Mouse (Mus musculus) liver, adult 2 months (tissue): ENCODE results near the gene Cbx4. TPM values are rescaled to one million over a fixed set of nuclear protein-coding genes. Genes with fewer than 3 reads are reported as not detected.

ENCODE experiments used
- DNase-seq: peaks from one replicate; pipeline ENCODE4 v3.0.0-alpha.2; 2011; ENCODE audit warnings: low read depth, low spot score; ENCODE audit errors: extremely low read depth
- H3K27ac ChIP-seq: fragments of 200-500 bp; replicated peaks from 2 replicates; pipeline ENCODE4 v1.5.1; 2012; ENCODE audit warnings: low read depth, mild to moderate bottlenecking, control low read depth, inconsistent platforms, low read length; ENCODE audit not compliant: insufficient read depth
- H3K27me3 ChIP-seq: fragments of 200-500 bp; 2 replicates; pipeline ENCODE4 v1.6.1; 2012; ENCODE audit warnings: mild to moderate bottlenecking, moderate library complexity, low read length, inconsistent platforms; ENCODE audit not compliant: control insufficient read depth, insufficient read depth
- H3K36me3 ChIP-seq: fragments of 200-500 bp; 2 replicates; pipeline ENCODE4 v1.6.1; 2012; ENCODE audit warnings: low read length, inconsistent platforms; ENCODE audit not compliant: control insufficient read depth, insufficient read depth
- H3K4me1 ChIP-seq: fragments of 200-500 bp; 2 replicates; pipeline ENCODE4 v1.6.1; 2011; ENCODE audit warnings: low read length; ENCODE audit not compliant: control insufficient read depth, insufficient read depth
- H3K4me3 ChIP-seq: fragments of 200-500 bp; 2 replicates; pipeline ENCODE4 v1.5.1; 2011; ENCODE audit warnings: low read depth, mild to moderate bottlenecking, control low read depth, low read length, moderate library complexity; ENCODE audit not compliant: insufficient read depth
- H3K79me2 ChIP-seq: fragments of 200-500 bp; 2 replicates; pipeline ENCODE4 v1.6.1; 2012; ENCODE audit warnings: inconsistent platforms, mild to moderate bottlenecking, low read length, moderate library complexity; ENCODE audit not compliant: control insufficient read depth, insufficient read depth
- H3K9ac ChIP-seq: fragments of 200-500 bp; 2 replicates; pipeline ENCODE4 v1.6.1; 2012; ENCODE audit warnings: low read depth, mild to moderate bottlenecking, control low read depth, inconsistent platforms, low read length
- CTCF ChIP-seq: fragments of 200-500 bp; IDR thresholded peaks from 2 replicates; pipeline ENCODE4 v1.5.1; 2011; ENCODE audit warnings: low read depth, low read length, control low read depth
- POLR2A ChIP-seq: fragments of 200-500 bp; IDR thresholded peaks from 2 replicates; pipeline ENCODE4 v1.6.1; 2011; ENCODE audit warnings: low read length, control low read depth; ENCODE audit not compliant: insufficient read depth; ENCODE audit errors: extremely low read depth
- WGBS: fragments of 180-500 bp; shearing (Covaris S2); methylation state at CpG from one replicate; pipeline ENCODE4 v1.1.7; 2018; 5-methylcytosine and 5-hydroxymethylcytosine counted together
- polyA plus RNA-seq: library from polyadenylated mRNA; depleted of rRNA; stranded (reverse); fragments of >200 nt; gene quantifications from 2 replicates; pipeline ENCODE4 v1.2.3, GENCODE M21; 2012
- total RNA-seq: library from RNA; depleted of rRNA; stranded (reverse); fragments of >200 nt; gene quantifications from 2 replicates; pipeline ENCODE4 v1.2.3, GENCODE M21; 2014

Gene Cbx4
- total and polyA plus RNA-seq, 2 experiments, result 2.9 to 8.2 TPM

GRCm38 (mm10) chr11:119058041-119058995 is 27.7 kb downstream of the Cbx4 start:
- no peak for DNase-seq
- H3K36me3 ChIP-seq, result no peaks in the 10 kb centered on the region
- 4% methylated on average over 58 of the region's 58 CpGs for WGBS
- TF ChIP-seq POLR2A (no peak), CTCF (peak; percentile 57)
- no peak overlapping the region for H3K4me3 ChIP-seq
- H3K27ac ChIP-seq, result no peak overlapping the region
- peaks cover 16% of the 10 kb centered on the region; the same call in 1 of the 2 replicates for H3K27me3 ChIP-seq
- H3K79me2 ChIP-seq, result no peaks in the 10 kb centered on the region
- no peaks in the 10 kb centered on the region for H3K4me1 ChIP-seq
- no peak overlapping the region for H3K9ac ChIP-seq

GRCm38 (mm10) chr11:119057291-119057690 is 28.7 kb downstream of the Cbx4 start:
- Histone ChIP-seq H3K4me3 (0 out of 2 replicates have a peak overlapping the region, but pooled peaks have one; percentile 82), H3K27me3 (peaks cover 16% of the 10 kb centered on the region; the same call in 1 of the 2 replicates), H3K9ac (peak overlapping the region; percentile 81), H3K79me2 (no peaks in the 10 kb centered on the region), H3K27ac (no peak overlapping the region), H3K36me3 (no peaks in the 10 kb centered on the region), H3K4me1 (peaks cover 4% of the 10 kb centered on the region; the same call in 1 of the 2 replicates)
- 8% methylated on average over 9 of the region's 9 CpGs for WGBS
- TF ChIP-seq POLR2A, result no peak
- TF ChIP-seq CTCF, result no peak
- no peak for DNase-seq

- DNase-seq, result no peak
- Histone ChIP-seq H3K4me3 (peak overlapping the region; percentile 82), H3K27me3 (peaks cover 16% of the 10 kb centered on the region; the same call in 1 of the 2 replicates), H3K36me3 (no peaks in the 10 kb centered on the region), H3K4me1 (peaks cover 4% of the 10 kb centered on the region; the same call in 1 of the 2 replicates), H3K27ac (0 out of 2 replicates have a peak overlapping the region, but pooled peaks have one; percentile 12), H3K9ac (peak overlapping the region; percentile 81), H3K79me2 (no peaks in the 10 kb centered on the region)
- TF ChIP-seq POLR2A (no peak), CTCF (no peak)
- WGBS, result under 1% methylated on average over 65 of the region's 65 CpGs
These were observed 29.5 kb downstream of the Cbx4 start for GRCm38 (mm10) chr11:119056301-119057211.

GRCm38 (mm10) chr11:119055571-119056131 is 30.4 kb downstream of the Cbx4 start:
- 4% methylated on average over 32 of the region's 32 CpGs for WGBS
- no peak for TF ChIP-seq CTCF
- TF ChIP-seq POLR2A, result no peak
- H3K9ac ChIP-seq, result no peak overlapping the region
- H3K36me3 ChIP-seq, result no peaks in the 10 kb centered on the region
- H3K27ac ChIP-seq, result no peak overlapping the region
- H3K27me3 ChIP-seq, result peaks cover 16% of the 10 kb centered on the region; the same call in 1 of the 2 replicates
- no peak overlapping the region for H3K4me3 ChIP-seq
- peaks cover 4% of the 10 kb centered on the region; the same call in 1 of the 2 replicates for H3K4me1 ChIP-seq
- H3K79me2 ChIP-seq, result no peaks in the 10 kb centered on the region
- no peak for DNase-seq
